Mouse (Mus musculus) lung, postnatal 0 days (tissue): ENCODE measurements around the gene Sri.

Experiments used
- CTCF ChIP-seq: IDR thresholded peaks from 2 replicates; pipeline ENCODE4 v1.5.1; 2016; ENCODE audit warnings: antibody characterized with exemption, mild to moderate bottlenecking
- EP300 ChIP-seq: IDR thresholded peaks from 2 replicates; pipeline ENCODE4 v1.6.1; 2016; ENCODE audit warnings: antibody characterized with exemption, mild to moderate bottlenecking, control low read depth

- TF ChIP-seq CTCF (no peak), EP300 (no peak)
These were observed 49.8 kb downstream of the Sri start for GRCm38 (mm10) chr5:8095689-8096088.
